Mouse (Mus musculus) intestine, embryonic 16.5 days (tissue): Measurements from ENCODE around the gene Mrgpra4. TPM values are rescaled to one million over a fixed set of nuclear protein-coding genes. Genes with fewer than 3 reads are reported as not detected.

Experiments used
- ATAC-seq: fragments of 200-750 bp; cut with Nextera tagmentation; 2 replicates; pipeline ENCODE4 v1.8.0; 2017; ENCODE audit warnings: moderate TSS enrichment, moderate library complexity
- H3K27ac ChIP-seq: fragments of 300-500 bp; sonication (generic); 2 replicates; pipeline ENCODE4 v1.5.1; 2014; ENCODE audit warnings: mild to moderate bottlenecking, low read length
- H3K27me3 ChIP-seq: fragments of 300-500 bp; sonication (generic); replicated peaks from 2 replicates; pipeline ENCODE4 v1.6.1; 2014; ENCODE audit warnings: low read length, control low read depth, mixed read lengths; ENCODE audit not compliant: control insufficient read depth, insufficient read depth
- H3K36me3 ChIP-seq: fragments of 300-500 bp; sonication (generic); 2 replicates; pipeline ENCODE4 v1.6.1; 2014; ENCODE audit warnings: low read length, control low read depth; ENCODE audit not compliant: control insufficient read depth, insufficient read depth
- H3K4me1 ChIP-seq: fragments of 300-500 bp; sonication (generic); 2 replicates; pipeline ENCODE4 v1.6.1; 2014; ENCODE audit warnings: low read length, control low read depth, mixed read lengths; ENCODE audit not compliant: control insufficient read depth, insufficient read depth
- H3K4me2 ChIP-seq: fragments of 300-500 bp; sonication (generic); 2 replicates; pipeline ENCODE4 v1.6.1; 2014; ENCODE audit warnings: low read depth, low read length, control low read depth
- H3K4me3 ChIP-seq: fragments of 300-500 bp; sonication (generic); 2 replicates; pipeline ENCODE4 v1.5.1; 2014; ENCODE audit warnings: mild to moderate bottlenecking, low read length
- H3K9ac ChIP-seq: fragments of 300-500 bp; sonication (generic); 2 replicates; pipeline ENCODE4 v1.6.1; 2014; ENCODE audit warnings: low read depth, low read length
- H3K9me3 ChIP-seq: fragments of 300-500 bp; sonication (generic); 2 replicates; pipeline ENCODE4 v1.6.1; 2016; ENCODE audit warnings: low read length, control low read depth; ENCODE audit not compliant: control insufficient read depth
- WGBS: fragments of 180-500 bp; shearing (Covaris S2); extraction: QIAGEN DNeasy Blood & Tissue Kit; methylation state at CpG from one replicate; pipeline ENCODE4 v1.1.7; 2014; 5-methylcytosine and 5-hydroxymethylcytosine counted together
- polyA plus RNA-seq: library from polyadenylated mRNA; unstranded; fragments of >200 nt; fragmentation: Nextera tagmentation; extraction: Ambion mirVana; gene quantifications from 2 replicates; pipeline ENCODE4 v1.2.1, GENCODE M21; 2015

Gene Mrgpra4
- polyA plus RNA-seq: not detected in 2 replicates

- Histone ChIP-seq H3K36me3 (no peaks in the 10 kb centered on the region), H3K27ac (no peak within 1 kb of the TSS), H3K4me3 (no peak within 1 kb of the TSS), H3K27me3 (no peaks in the 10 kb centered on the region), H3K9me3 (no peaks in the 10 kb centered on the region), H3K4me2 (no peak within 1 kb of the TSS), H3K4me1 (no peaks in the 10 kb centered on the region), H3K9ac (no peak within 1 kb of the TSS)
- no peak for ATAC-seq
- WGBS: 70% methylated on average over 1 of the region's 1 CpGs
Measured at GRCm38 (mm10) chr7:47981995-47982394, at the start of gene Mrgpra4. Gene Mrgpra4 (minus strand): TSS chr7:47982095.

GRCm38 (mm10) chr7:48027497-48027896 is 45.6 kb upstream of the Mrgpra4 start, which contains the start of gene Mrgprx1:
Gene Mrgprx1 (minus strand): TSS chr7:48027597.
- 80% methylated on average over 3 of the region's 3 CpGs for WGBS
- no peak within 1 kb of the TSS for H3K9ac ChIP-seq
- H3K27me3 ChIP-seq: no peaks in the 10 kb centered on the region
- H3K36me3 ChIP-seq: no peaks in the 10 kb centered on the region
- no peak for ATAC-seq
- H3K9me3 ChIP-seq: no peaks in the 10 kb centered on the region
- H3K27ac ChIP-seq: no peak within 1 kb of the TSS
- no peaks in the 10 kb centered on the region for H3K4me1 ChIP-seq
- no peak within 1 kb of the TSS for H3K4me2 ChIP-seq
- no peak within 1 kb of the TSS for H3K4me3 ChIP-seq

GRCm38 (mm10) chr7:48017874-48018273 is 36.0 kb upstream of the Mrgpra4 start:
- H3K4me1 ChIP-seq: no peaks in the 10 kb centered on the region

GRCm38 (mm10) chr7:47995689-47996088 is 13.8 kb upstream of the Mrgpra4 start:
- Histone ChIP-seq H3K9ac (no peak overlapping the region), H3K27me3 (no peaks in the 10 kb centered on the region), H3K9me3 (no peaks in the 10 kb centered on the region), H3K36me3 (no peaks in the 10 kb centered on the region), H3K4me1 (no peaks in the 10 kb centered on the region), H3K4me2 (no peak overlapping the region), H3K27ac (no peak overlapping the region), H3K4me3 (no peak overlapping the region)
- 77% methylated on average over 3 of the region's 3 CpGs for whole genome bisulfite sequencing
- no peak for ATAC-seq

More at GRCm38 (mm10) chr7:48017874-48018273, 36.0 kb upstream of the Mrgpra4 start:
- Histone ChIP-seq H3K27ac (no peak overlapping the region), H3K36me3 (no peaks in the 10 kb centered on the region), H3K27me3 (no peaks in the 10 kb centered on the region), H3K4me2 (no peak overlapping the region), H3K9ac (no peak overlapping the region), H3K4me3 (no peak overlapping the region), H3K9me3 (no peaks in the 10 kb centered on the region)
- WGBS: 51% methylated on average over 2 of the region's 2 CpGs
- no peak for ATAC-seq

GRCm38 (mm10) chr7:47986752-47987151 is 4.9 kb upstream of the Mrgpra4 start:
- Histone ChIP-seq H3K4me3 (no peak overlapping the region), H3K36me3 (no peaks in the 10 kb centered on the region), H3K27ac (no peak overlapping the region), H3K4me1 (no peaks in the 10 kb centered on the region), H3K27me3 (no peaks in the 10 kb centered on the region), H3K9ac (no peak overlapping the region), H3K4me2 (no peak overlapping the region), H3K9me3 (no peaks in the 10 kb centered on the region)
- no peak for ATAC-seq
- WGBS: 29% methylated on average over 1 of the region's 1 CpGs

Other genes starting within 250 kb of the Mrgpra4 start
- not detected in 2 replicates for gene Mrgprx1, start 45.5 kb upstream of the Mrgpra4 start, polyA plus RNA-seq
- gene Mrgprb5, start 186.9 kb upstream of the Mrgpra4 start, polyA plus RNA-seq: not detected in 2 replicates
- not detected in 2 replicates for gene Mrgprb4, start 217.2 kb upstream of the Mrgpra4 start, polyA plus RNA-seq